In the genomic region with DNA sequence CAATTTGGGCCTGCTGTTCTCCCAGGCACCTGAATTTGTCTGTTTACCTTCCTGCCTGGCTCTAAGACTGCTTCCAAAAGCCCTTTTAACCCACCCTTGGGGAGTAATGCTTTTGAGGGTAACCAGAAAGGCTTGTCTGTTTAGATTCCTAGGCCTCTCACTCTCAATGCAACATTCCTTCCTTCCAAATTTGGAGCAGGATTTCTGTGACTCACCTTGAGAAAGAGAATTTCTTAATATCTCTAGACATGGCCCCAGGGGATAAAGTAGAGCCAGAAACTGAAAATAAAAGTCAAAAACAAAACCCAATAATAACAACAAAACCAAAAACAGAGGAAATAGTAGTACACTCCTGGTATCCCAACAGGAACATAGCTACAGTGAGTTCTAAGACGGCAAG, we compare ENCODE assay signal across 38 mouse cellular contexts. TPM values are rescaled to one million over a fixed set of nuclear protein-coding genes. Genes with fewer than 3 reads are reported as not detected.
DNase-seq lines count a peak whose midpoint lies in the region; ATAC-seq and TF ChIP-seq lines count a peak whose summit lies in the region.
"Had no signal": no experiment of that assay in that cellular context is flagged by ENCODE, and none has a peak within 500 bp of the region (broad histone marks: within the 10 kb centered on the region; RNA-seq: fewer than 3 reads in every experiment).

No protein-coding gene starts in this region.

- 88% methylated on average over 1 of the region's 1 CpGs for WGBS in embryonic facial prominence, embryonic 11.5 days
- 81% methylated on average over 1 of the region's 1 CpGs for WGBS in embryonic facial prominence, embryonic 10.5 days

- peak; percentile 1 for DNase-seq in embryonic facial prominence, embryonic 11.5 days (ENCODE audit: low spot score)
- DNase-seq in embryonic facial prominence, embryonic 10.5 days (ENCODE audit: low spot score), result no peak
- peak; percentile 73 for DNase-seq in Patski (ENCODE audit: low read depth, low spot score)
- peak; percentile 42 for DNase-seq in gonadal fat pad, adult 2 months (ENCODE audit: low read depth)
- no peak for DNase-seq in left cerebral cortex, postnatal 14 days (ENCODE audit: low spot score in 2 of 2)
- DNase-seq in layer of hippocampus, adult 9-10 months (ENCODE audit: low spot score), result no peak
- no peak for DNase-seq in heart, adult 18-20 months
- DNase-seq: adrenal gland, adult 8-10 months; cerebellum, adult 2 months; cerebellum, postnatal 14 days; gastrocnemius, adult 2 months; gastrocnemius, postnatal 36 days; heart, postnatal 14 days; kidney, adult 2 months; kidney, postnatal 36 days; right cerebral cortex, postnatal 4 days; thymus, adult 18-20 months; thymus, postnatal 25 days had no signal

- H3K36me3 ChIP-seq in embryonic facial prominence, embryonic 11.5 days (replicated peaks; ENCODE audit: control insufficient read depth, insufficient read depth, low read depth, low read length), result no peaks in the 10 kb centered on the region
- no peaks in the 10 kb centered on the region for H3K36me3 ChIP-seq in embryonic facial prominence, embryonic 10.5 days (replicated peaks)
- H3K36me3 ChIP-seq in E14TG2a.4 (ENCODE audit: insufficient read depth, low read length), result peaks cover 11% of the 10 kb centered on the region
- H3K36me3 ChIP-seq: embryonic facial prominence, embryonic 12.5 days; limb, embryonic 12.5 days; midbrain, embryonic 10.5 days; midbrain, embryonic 15.5 days had no signal

- no peak for ATAC-seq in embryonic facial prominence, embryonic 11.5 days (replicated peaks; ENCODE audit: insufficient number of reproducible peaks, low FRiP score, low TSS enrichment, low read depth)
- peak; percentile 90 for ATAC-seq in Patski
- ATAC-seq: activated CD4-positive, CD25-positive, alpha-beta regulatory T cell, adult 4 months; forebrain, embryonic 16.5 days; hindbrain, embryonic 16.5 days; midbrain, embryonic 15.5 days had no signal

- no peak overlapping the region for H3K27ac ChIP-seq in embryonic facial prominence, embryonic 11.5 days (replicated peaks; ENCODE audit: low read depth, low read length)
- H3K27ac ChIP-seq in embryonic facial prominence, embryonic 10.5 days (replicated peaks), result no peak overlapping the region
- H3K27ac ChIP-seq: embryonic facial prominence, embryonic 12.5 days; gastrocnemius, adult 2 months; layer of hippocampus, adult 2 months; limb, embryonic 12.5 days; midbrain, embryonic 10.5 days; midbrain, embryonic 15.5 days; stomach, postnatal 0 days had no signal

- POLR2A ChIA-PET in Patski (lab: Charles Lee), result no interaction called here

- no peak for TF ChIP-seq CTCF in E14TG2a.4 (conservative IDR thresholded peaks at IDR 0.05; ENCODE audit: low read length)
- TF ChIP-seq CTCF in Patski (IDR thresholded peaks at IDR 0.05), result no peak

- no peak overlapping the region for H3K9ac ChIP-seq in embryonic facial prominence, embryonic 11.5 days (replicated peaks; ENCODE audit: low read length)
- H3K9ac ChIP-seq: embryonic facial prominence, embryonic 12.5 days; limb, embryonic 12.5 days; midbrain, embryonic 15.5 days had no signal

- CTCF ChIA-PET in Patski (lab: Charles Lee), result interaction anchor here (0.9 to 2.4 kb wide), 2 partner anchors 14 to 18 kb away, joined by 3 to 5 read pairs; no protein-coding TSS in a partner anchor

- no peak overlapping the region for H3K4me3 ChIP-seq in embryonic facial prominence, embryonic 11.5 days (ENCODE audit: low read depth, low read length)
- no peak overlapping the region for H3K4me3 ChIP-seq in embryonic facial prominence, embryonic 10.5 days
- peak overlapping the region; percentile 84 for H3K4me3 ChIP-seq in E14TG2a.4 (replicated peaks; ENCODE audit: low read length)
- H3K4me3 ChIP-seq: embryonic facial prominence, embryonic 12.5 days; gastrocnemius, adult 2 months; layer of hippocampus, adult 2 months; limb, embryonic 12.5 days; midbrain, embryonic 10.5 days; midbrain, embryonic 15.5 days had no signal

- in situ Hi-C loops in Patski (cut with MboI; ENCODE audit: low pct_unique_long_range_greater_than_20kb), result no loop called here

- intact Hi-C loops in left cerebral cortex, postnatal 14 days (cut with DNase I), result no loop called here

- H3K9me3 ChIP-seq in embryonic facial prominence, embryonic 11.5 days (replicated peaks; ENCODE audit: control insufficient read depth, low read length), result no peaks in the 10 kb centered on the region
- peaks cover 10% of the 10 kb centered on the region; the same call in 1 of the 2 replicates for H3K9me3 ChIP-seq in embryonic facial prominence, embryonic 10.5 days
- no peaks in the 10 kb centered on the region for H3K9me3 ChIP-seq in E14TG2a.4 (ENCODE audit: low read length)
- H3K9me3 ChIP-seq: limb, embryonic 12.5 days; midbrain, embryonic 15.5 days had no signal

- no peaks in the 10 kb centered on the region for H3K27me3 ChIP-seq in embryonic facial prominence, embryonic 11.5 days (ENCODE audit: control insufficient read depth, insufficient read depth, low read length)
- no peaks in the 10 kb centered on the region for H3K27me3 ChIP-seq in embryonic facial prominence, embryonic 10.5 days (replicated peaks; ENCODE audit: low read depth, poor library complexity, severe bottlenecking)
- no peaks in the 10 kb centered on the region for H3K27me3 ChIP-seq in E14TG2a.4 (ENCODE audit: insufficient read depth, low read length)
- no peaks in the 10 kb centered on the region for H3K27me3 ChIP-seq in Patski
- H3K27me3 ChIP-seq: embryonic facial prominence, embryonic 12.5 days; limb, embryonic 12.5 days; midbrain, embryonic 15.5 days had no signal

- H3K4me2 ChIP-seq in embryonic facial prominence, embryonic 11.5 days (ENCODE audit: low read depth, low read length), result no peak overlapping the region
- H3K4me2 ChIP-seq: embryonic facial prominence, embryonic 12.5 days; limb, embryonic 12.5 days; liver, embryonic 11.5 days; midbrain, embryonic 15.5 days had no signal

- H3K4me1 ChIP-seq in embryonic facial prominence, embryonic 11.5 days (ENCODE audit: control insufficient read depth, insufficient read depth, low read length), result no peaks in the 10 kb centered on the region
- no peaks in the 10 kb centered on the region for H3K4me1 ChIP-seq in embryonic facial prominence, embryonic 10.5 days
- peaks cover 56% of the 10 kb centered on the region for H3K4me1 ChIP-seq in E14TG2a.4 (replicated peaks; ENCODE audit: low read depth, low read length)
- H3K4me1 ChIP-seq: embryonic facial prominence, embryonic 12.5 days; limb, embryonic 12.5 days; midbrain, embryonic 10.5 days; midbrain, embryonic 15.5 days had no signal

RNA-seq across cellular contexts. Expression of gene AU018091, which starts 0.7 kb away (rescaled TPM):
- 0.14 and 0.20 TPM in 2 replicates for polyA plus RNA-seq in embryonic facial prominence, embryonic 11.5 days (2014; fragmentation: Nextera tagmentation; extraction: Ambion mirVana)
- 0.31 and 0.43 TPM in 2 replicates for polyA plus RNA-seq in embryonic facial prominence, embryonic 10.5 days (2016; fragmentation: Nextera tagmentation; extraction: Ambion mirVana)
- polyA plus RNA-seq in Patski (2021), result 0.04 TPM
- 0.03 TPM in 1 of 2 replicates, not detected in the other for polyA plus RNA-seq in gonadal fat pad, adult 2 months (2012; rRNA removed)
- not detected for total RNA-seq in left cerebral cortex, postnatal 14 days (2021)
- total RNA-seq in heart, adult 18-20 months (2021), result not detected
- total RNA-seq: adrenal gland, adult 8-10 months; adrenal gland, postnatal 4 days; gastrocnemius, adult 2 months; gastrocnemius, postnatal 36 days; heart, postnatal 14 days; layer of hippocampus, adult 2 months; left cerebral cortex, postnatal 10 days had no signal
- polyA plus RNA-seq: activated CD4-positive, CD25-positive, alpha-beta regulatory T cell, adult 4 months; cerebellum, adult 2 months; cortical plate, adult 2 months; forebrain, embryonic 16.5 days; heart, embryonic 14.5 days; hindbrain, embryonic 16.5 days; intestine, embryonic 14.5 days; kidney, adult 2 months; kidney, embryonic 16.5 days; liver, embryonic 11.5 days; liver, embryonic 16.5 days; lung, embryonic 16.5 days; midbrain, embryonic 15.5 days; neural tube, embryonic 11.5 days had no signal

Comparison
In these comparisons a context has a peak if more than half of its experiments do, and no peak if none do; other contexts are left out.
1. DNase-seq: peak in embryonic facial prominence, embryonic 11.5 days (single experiment), Patski (single experiment) and gonadal fat pad, adult 2 months (single experiment); none in embryonic facial prominence, embryonic 10.5 days (single experiment), left cerebral cortex, postnatal 14 days (0 of 2), layer of hippocampus, adult 9-10 months (single experiment) and heart, adult 18-20 months (0 of 2).